ENCODE assay signal across 12 mouse cellular contexts in the genomic region with DNA sequence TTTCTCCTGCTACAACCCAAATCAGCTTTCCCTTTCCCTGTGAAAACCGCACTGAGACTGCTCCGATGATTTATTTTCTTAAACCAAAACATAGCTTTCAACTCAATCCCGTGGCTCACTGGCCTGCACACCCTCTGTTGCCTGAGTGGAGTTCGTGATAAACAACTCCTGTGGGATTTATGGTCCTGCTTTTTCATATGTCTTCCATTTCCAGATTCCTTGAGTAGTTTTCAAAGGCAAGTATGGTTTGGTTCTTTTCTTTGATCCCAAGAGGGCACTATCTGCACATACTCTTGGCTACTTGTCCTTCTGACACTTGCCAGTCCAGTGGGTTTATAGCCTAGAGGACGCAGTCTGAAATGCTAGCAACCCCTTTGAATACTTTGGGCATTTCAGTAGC.
DNase-seq lines count a peak whose midpoint lies in the region; ATAC-seq and TF ChIP-seq lines count a peak whose summit lies in the region.
"Had no signal": no experiment of that assay in that cellular context is flagged by ENCODE, and none has a peak within 500 bp of the region (broad histone marks: within the 10 kb centered on the region; RNA-seq: fewer than 3 reads in every experiment).

No protein-coding gene starts in this region.

- H3K27ac ChIP-seq in kidney, embryonic 14.5 days (ENCODE audit: low read depth, low read length): no peak overlapping the region
- no peak overlapping the region for H3K27ac ChIP-seq in midbrain, postnatal 0 days (ENCODE audit: low read depth, low read length)
- H3K27ac ChIP-seq in midbrain, embryonic 10.5 days (replicated peaks): no peak overlapping the region
- H3K27ac ChIP-seq in limb, embryonic 10.5 days: peak overlapping the region; percentile 16; the same call in 1 of the 2 replicates
- H3K27ac ChIP-seq in thymus, adult 2 months (ENCODE audit: control insufficient read depth, insufficient read depth, low read length): no peak overlapping the region
- H3K27ac ChIP-seq: embryonic facial prominence, embryonic 12.5 days had no signal

- no peak overlapping the region for H3K4me2 ChIP-seq in kidney, embryonic 14.5 days (replicated peaks; ENCODE audit: low read depth, low read length)
- no peak overlapping the region for H3K4me2 ChIP-seq in midbrain, postnatal 0 days (ENCODE audit: low read depth, low read length, poor library complexity, severe bottlenecking)
- H3K4me2 ChIP-seq: embryonic facial prominence, embryonic 12.5 days had no signal

- H3K4me1 ChIP-seq in kidney, embryonic 14.5 days (ENCODE audit: control insufficient read depth, insufficient read depth, low read length): no peaks in the 10 kb centered on the region
- no peaks in the 10 kb centered on the region for H3K4me1 ChIP-seq in midbrain, postnatal 0 days (ENCODE audit: insufficient read depth, low read length)
- H3K4me1 ChIP-seq in midbrain, embryonic 10.5 days: no peaks in the 10 kb centered on the region
- H3K4me1 ChIP-seq in limb, embryonic 10.5 days: peaks cover 16% of the 10 kb centered on the region
- no peaks in the 10 kb centered on the region for H3K4me1 ChIP-seq in thymus, adult 2 months (replicated peaks; ENCODE audit: control insufficient read depth, insufficient read depth, low read length)
- H3K4me1 ChIP-seq: embryonic facial prominence, embryonic 12.5 days had no signal

- no peak for TF ChIP-seq POLR2A in thymus, adult 2 months (IDR thresholded peaks at IDR 0.05; ENCODE audit: control insufficient read depth, extremely low read depth, insufficient read depth, low read length, poor library complexity)

- ATAC-seq in kidney, embryonic 14.5 days (ENCODE audit: low FRiP score, low TSS enrichment): peak; percentile 75; the same call in 1 of the 2 replicates
- ATAC-seq in midbrain, postnatal 0 days (ENCODE audit: low FRiP score): no peak
- ATAC-seq: forebrain, embryonic 16.5 days had no signal

- H3K9me3 ChIP-seq in kidney, embryonic 14.5 days (ENCODE audit: control insufficient read depth, low read length): no peaks in the 10 kb centered on the region
- H3K9me3 ChIP-seq in midbrain, postnatal 0 days (ENCODE audit: low read length): no peaks in the 10 kb centered on the region
- H3K9me3 ChIP-seq in midbrain, embryonic 10.5 days (replicated peaks): no peaks in the 10 kb centered on the region
- H3K9me3 ChIP-seq in limb, embryonic 10.5 days (replicated peaks): no peaks in the 10 kb centered on the region
- H3K9me3 ChIP-seq: embryonic facial prominence, embryonic 12.5 days had no signal

- H3K9ac ChIP-seq in kidney, embryonic 14.5 days (ENCODE audit: low read depth, low read length): no peak overlapping the region
- H3K9ac ChIP-seq in midbrain, postnatal 0 days (replicated peaks; ENCODE audit: low read length, poor library complexity, severe bottlenecking): no peak overlapping the region
- H3K9ac ChIP-seq: embryonic facial prominence, embryonic 12.5 days had no signal

- no peak for DNase-seq in kidney, postnatal 36 days
- peak; percentile 34 for DNase-seq in midbrain, postnatal 0 days (ENCODE audit: low spot score)
- no peak for DNase-seq in midbrain, embryonic 10.5 days (ENCODE audit: low spot score)
- DNase-seq in limb, embryonic 10.5 days (ENCODE audit: low spot score): peak; percentile 35
- no peak for DNase-seq in thymus, adult 2 months
- no peak for DNase-seq in liver
- DNase-seq: adrenal gland, postnatal 25 days; cerebellum, adult 11-12 months; heart, postnatal 36 days had no signal

- H3K36me3 ChIP-seq in kidney, embryonic 14.5 days (ENCODE audit: control insufficient read depth, insufficient read depth, low read length): no peaks in the 10 kb centered on the region
- H3K36me3 ChIP-seq in midbrain, postnatal 0 days (ENCODE audit: insufficient read depth, low read length): no peaks in the 10 kb centered on the region
- H3K36me3 ChIP-seq in midbrain, embryonic 10.5 days: no peaks in the 10 kb centered on the region
- no peaks in the 10 kb centered on the region for H3K36me3 ChIP-seq in limb, embryonic 10.5 days
- no peaks in the 10 kb centered on the region for H3K36me3 ChIP-seq in thymus, adult 2 months (ENCODE audit: control insufficient read depth, insufficient read depth, low read length)
- H3K36me3 ChIP-seq: embryonic facial prominence, embryonic 12.5 days had no signal

- H3K4me3 ChIP-seq in kidney, embryonic 14.5 days (ENCODE audit: low read length): no peak overlapping the region
- no peak overlapping the region for H3K4me3 ChIP-seq in midbrain, postnatal 0 days (ENCODE audit: low read depth, low read length)
- H3K4me3 ChIP-seq in midbrain, embryonic 10.5 days: no peak overlapping the region
- H3K4me3 ChIP-seq in limb, embryonic 10.5 days: no peak overlapping the region
- no peak overlapping the region for H3K4me3 ChIP-seq in thymus, adult 2 months (ENCODE audit: control insufficient read depth, insufficient read depth, low read length)
- H3K4me3 ChIP-seq: embryonic facial prominence, embryonic 12.5 days had no signal

- H3K27me3 ChIP-seq in kidney, embryonic 14.5 days (ENCODE audit: control insufficient read depth, insufficient read depth, low read length): no peaks in the 10 kb centered on the region
- H3K27me3 ChIP-seq in midbrain, postnatal 0 days (ENCODE audit: insufficient read depth, low read length): no peaks in the 10 kb centered on the region
- no peaks in the 10 kb centered on the region for H3K27me3 ChIP-seq in midbrain, embryonic 10.5 days (ENCODE audit: low read depth, poor library complexity, severe bottlenecking)
- H3K27me3 ChIP-seq in limb, embryonic 10.5 days (ENCODE audit: low read depth, poor library complexity, severe bottlenecking): no peaks in the 10 kb centered on the region
- no peaks in the 10 kb centered on the region for H3K27me3 ChIP-seq in thymus, adult 2 months (ENCODE audit: control insufficient read depth, insufficient read depth, low read length)
- H3K27me3 ChIP-seq: embryonic facial prominence, embryonic 12.5 days had no signal

- WGBS in kidney, embryonic 14.5 days: 20% methylated on average over 5 of the region's 5 CpGs
- WGBS in midbrain, postnatal 0 days: 81% methylated on average over 5 of the region's 5 CpGs
- WGBS in midbrain, embryonic 10.5 days: 77% methylated on average over 5 of the region's 5 CpGs
- 33% methylated on average over 5 of the region's 5 CpGs for WGBS in limb, embryonic 10.5 days
- 43% methylated on average over 5 of the region's 5 CpGs for WGBS in thymus, adult 2 months

- peak; percentile 51 for TF ChIP-seq CTCF in midbrain, postnatal 0 days (IDR thresholded peaks at IDR 0.05)
- no peak for TF ChIP-seq CTCF in thymus, adult 2 months (IDR thresholded peaks at IDR 0.05; ENCODE audit: borderline replicate concordance, control insufficient read depth, extremely low read depth, insufficient read depth, low read length, poor library complexity)

Comparison
In these comparisons a context has a peak if more than half of its experiments do, and no peak if none do; other contexts are left out.
1. DNase-seq: peak in midbrain, postnatal 0 days (single experiment) and limb, embryonic 10.5 days (single experiment); none in kidney, postnatal 36 days (0 of 2), midbrain, embryonic 10.5 days (single experiment), thymus, adult 2 months (single experiment) and liver (single experiment).